Mouse (Mus musculus) erythroblast, adult 5-6 weeks (primary cell): Measurements from ENCODE around the gene Car3. TPM values are rescaled to one million over a fixed set of nuclear protein-coding genes. Genes with fewer than 3 reads are reported as not detected.

Experiments used
- ATAC-seq: replicated peaks from 2 replicates; pipeline ENCODE4 v1.8.0; 2016; ENCODE audit warnings: moderate number of reproducible peaks, mild to moderate bottlenecking, moderate TSS enrichment, inconsistent platforms; ENCODE audit not compliant: poor library complexity, low FRiP score, severe bottlenecking
- total RNA-seq, 2 experiments: library from RNA; stranded (forward) in 1 of 2; stranded (reverse) in 1 of 2; fragments of 150-400 nt in 1 of 2; fragments of 200-764, 138-1000 nt in 1 of 2; gene quantifications; 2 replicates each; pipeline versions ENCODE4 v1.2.3 to v1.2.4; 2015 to 2017; ENCODE audit warnings: low replicate concordance in 2 of 2

Gene Car3
- total RNA-seq, 2 experiments from 2014 or later, result 0.38 to 0.85 TPM

DNA sequence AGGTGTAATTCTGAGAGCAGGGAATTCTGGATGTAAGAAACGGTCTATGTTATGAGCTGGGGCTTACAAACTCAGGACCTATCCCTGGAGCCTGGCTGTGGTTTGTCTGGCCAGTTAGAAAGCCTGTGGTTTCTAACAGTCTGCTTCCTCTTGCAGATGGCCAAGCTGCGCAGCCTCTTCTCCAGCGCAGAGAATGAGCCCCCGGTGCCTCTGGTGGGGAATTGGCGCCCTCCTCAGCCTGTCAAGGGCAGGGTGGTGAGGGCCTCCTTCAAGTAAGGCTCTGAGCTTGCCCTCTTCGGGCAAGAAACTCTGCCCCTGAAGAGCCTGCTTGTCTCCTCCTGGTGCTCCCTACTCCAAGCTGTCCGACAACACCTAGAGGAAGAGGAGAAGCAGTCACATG lies 8.1 kb downstream of the Car3 start:
- ATAC-seq, result no peak

DNA sequence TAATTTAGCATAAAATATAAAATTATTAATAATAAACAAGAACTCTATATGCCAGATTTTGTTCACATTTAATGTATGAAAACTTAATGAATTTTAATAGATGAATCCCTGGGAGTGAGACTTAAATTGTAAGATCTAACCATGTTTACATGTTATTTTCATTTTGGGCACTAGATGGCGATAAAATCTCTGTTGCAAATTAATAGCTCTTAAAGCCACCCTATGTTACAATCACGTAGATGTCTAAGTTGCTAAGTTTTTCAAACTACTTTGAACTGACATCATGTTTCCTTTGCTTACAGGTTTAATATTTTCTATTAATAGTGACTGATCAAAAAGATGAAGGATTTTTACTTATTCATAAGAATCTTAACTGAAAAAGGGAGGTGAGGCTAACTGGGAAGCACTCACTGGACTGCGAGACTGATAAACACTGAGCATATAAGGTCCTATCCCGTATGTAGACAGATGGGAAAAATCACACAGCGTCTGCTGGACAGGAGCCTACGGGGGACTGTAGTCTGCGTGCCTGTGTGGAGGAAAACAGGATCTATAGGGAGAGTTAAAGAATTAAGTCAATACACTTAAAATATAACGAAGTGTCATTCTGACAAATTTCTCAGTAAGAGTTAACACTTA lies 11.2 kb downstream of the Car3 start:
- 0 out of 2 replicates have a peak, but pooled peaks have one; percentile 12 for ATAC-seq

DNA sequence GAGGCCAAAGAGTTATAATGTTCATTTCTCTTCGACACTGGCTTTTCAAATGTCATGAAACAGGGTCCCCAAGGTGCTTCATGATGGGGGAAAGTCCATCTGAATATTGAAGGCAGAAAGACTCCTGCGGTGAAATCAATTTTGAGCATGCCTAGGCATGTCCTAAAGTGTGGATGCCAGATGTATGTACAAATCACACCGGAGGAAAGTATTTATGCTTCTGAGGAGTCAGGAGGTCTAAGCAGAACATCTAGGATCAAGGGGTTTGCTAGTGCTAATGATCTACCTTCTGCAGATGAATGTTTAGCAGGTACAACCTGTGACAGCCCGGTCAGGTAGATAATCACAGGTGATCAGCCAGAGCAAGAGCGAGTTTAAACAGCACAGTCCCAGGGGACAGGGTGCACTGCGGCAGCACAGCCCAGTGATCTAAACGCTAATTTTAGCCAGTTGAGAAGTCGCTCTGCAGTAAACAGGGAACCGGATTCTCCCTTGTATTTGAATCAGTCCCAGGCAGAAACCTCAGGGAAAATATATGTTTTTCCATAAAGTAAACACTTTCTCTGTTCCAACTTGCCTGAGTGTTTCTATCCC lies 13.1 kb downstream of the Car3 start:
- ATAC-seq, result no peak

DNA sequence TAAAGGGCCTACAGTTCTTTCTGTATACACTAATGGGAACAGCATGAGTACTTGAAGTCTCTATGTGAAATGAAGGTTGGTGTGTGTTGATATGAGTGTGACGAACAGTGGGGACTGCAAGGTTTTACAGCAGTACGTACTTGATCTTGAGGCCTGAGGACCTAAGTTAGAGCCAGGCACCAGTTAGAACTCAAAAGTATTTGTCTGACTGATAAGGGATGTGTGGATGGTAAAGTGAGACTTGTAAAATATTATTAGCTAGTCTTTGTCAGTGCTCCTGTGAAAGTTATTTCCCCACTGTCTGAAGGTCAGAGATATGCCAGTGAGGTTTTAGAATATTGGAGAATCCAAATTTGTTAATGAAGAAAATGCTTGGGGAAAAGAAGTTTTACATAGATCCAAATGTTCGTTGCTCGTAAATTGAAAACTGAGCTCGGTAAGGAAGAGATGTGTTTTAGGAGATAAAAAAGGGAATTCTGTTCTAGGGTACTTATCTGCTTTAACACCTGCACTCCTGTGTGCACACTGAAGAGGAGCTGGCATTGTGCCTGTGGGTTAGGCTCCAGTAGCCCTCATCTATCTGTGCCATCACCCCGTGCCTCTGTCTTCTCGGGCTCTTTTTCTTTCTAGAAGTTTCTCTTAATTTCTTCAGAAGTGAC lies 14.1 kb downstream of the Car3 start:
- peak; percentile 66 for ATAC-seq

DNA sequence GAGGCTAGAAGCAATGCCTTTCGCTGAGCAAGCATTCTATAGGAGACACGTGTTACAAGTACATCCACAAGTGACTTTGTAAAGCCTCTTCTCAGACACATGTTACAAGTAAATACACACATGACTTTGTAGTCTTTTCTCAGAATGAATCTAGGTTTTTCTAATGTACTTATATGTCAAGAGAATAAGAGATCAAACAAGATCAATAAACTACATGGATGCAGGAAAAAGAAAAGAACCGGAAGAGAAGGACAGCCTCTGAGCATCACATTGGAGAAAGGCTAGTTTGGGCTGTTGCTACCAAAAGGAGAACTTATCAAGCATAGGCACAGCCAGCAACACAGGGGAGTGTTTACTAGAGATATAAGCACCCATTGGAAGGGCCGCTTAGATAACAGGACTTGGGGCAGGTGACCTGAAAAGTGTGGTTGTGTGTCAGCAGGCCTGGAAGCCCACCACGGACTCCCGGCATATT lies 15.5 kb downstream of the Car3 start:
- ATAC-seq, result peak; percentile 75

DNA sequence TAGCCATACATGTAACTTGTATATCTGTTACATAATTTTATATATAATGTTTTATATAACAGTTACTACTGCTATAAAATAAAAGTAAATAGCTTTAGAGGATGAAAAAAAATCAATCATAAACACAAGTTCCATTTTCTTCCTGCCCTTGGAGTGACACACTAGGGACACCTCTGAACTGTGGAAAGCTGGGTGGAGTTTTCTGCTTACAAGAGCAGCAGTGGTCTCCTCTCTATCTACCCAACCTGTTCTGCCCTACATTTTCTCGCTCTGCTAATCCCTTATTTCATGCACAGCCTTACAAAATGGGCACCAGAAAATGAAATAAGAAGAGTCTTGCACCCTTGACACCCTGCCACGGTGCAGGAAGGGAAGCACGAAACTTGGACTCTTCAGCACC lies 16.0 kb downstream of the Car3 start:
- 0 out of 2 replicates have a peak, but pooled peaks have one; percentile 16 for ATAC-seq

DNA sequence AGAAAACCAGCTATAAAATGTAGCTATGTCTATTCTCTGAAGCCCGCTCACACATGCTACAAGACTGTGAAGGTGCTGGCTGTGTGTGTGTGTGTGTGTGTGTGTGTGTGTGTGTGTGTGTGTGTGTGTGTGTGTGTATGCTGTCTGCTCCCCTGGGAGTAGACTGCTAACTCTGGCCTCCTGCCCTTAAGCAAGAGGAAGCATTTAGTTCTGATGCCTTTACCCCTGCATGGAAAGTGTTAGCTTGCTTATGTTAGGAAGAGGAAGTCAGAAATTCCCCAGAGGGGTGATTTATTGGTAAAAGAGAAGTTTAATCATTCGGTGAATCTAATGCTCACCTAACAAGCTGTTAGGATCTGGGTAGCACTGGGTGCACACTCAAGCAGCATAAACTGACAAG lies 17.0 kb downstream of the Car3 start:
- ATAC-seq, result no peak

DNA sequence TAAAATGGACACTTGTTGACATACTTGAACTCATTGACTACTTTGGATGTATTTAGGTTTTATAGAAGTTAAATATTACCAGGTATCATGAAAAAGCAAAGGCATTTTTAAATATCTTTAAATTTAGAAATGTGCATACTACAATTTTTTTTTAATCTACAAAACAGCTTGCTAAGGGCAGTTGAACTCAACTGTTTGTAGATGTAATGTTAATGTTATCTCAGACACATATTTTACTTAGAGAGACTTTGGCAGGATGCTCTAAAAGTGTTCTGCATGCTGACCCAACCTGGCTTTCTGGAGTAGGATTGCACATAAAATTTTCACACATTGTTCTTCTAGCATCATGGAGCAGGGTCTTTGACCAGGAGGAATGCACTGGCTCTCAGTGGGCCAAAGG lies 18.7 kb downstream of the Car3 start:
- ATAC-seq, result no peak

DNA sequence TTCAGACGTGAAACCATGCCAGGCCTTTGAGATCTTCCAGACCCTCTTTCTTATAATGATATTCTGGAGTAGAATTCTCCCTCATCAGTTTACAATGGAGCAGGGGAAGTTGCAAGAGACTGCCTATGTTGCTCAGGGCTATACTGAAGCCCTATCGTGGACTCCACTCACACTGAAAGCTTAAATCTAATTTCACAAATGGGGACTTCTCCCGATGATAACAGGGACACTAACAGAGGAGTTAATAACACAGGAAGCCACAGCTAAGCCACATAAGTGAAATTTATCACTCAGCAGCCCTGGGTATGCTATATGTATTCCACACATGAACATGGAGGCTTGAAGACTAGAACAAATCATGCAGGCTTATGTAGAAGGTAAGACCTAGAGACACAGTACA lies 19.4 kb downstream of the Car3 start:
- ATAC-seq, result no peak

DNA sequence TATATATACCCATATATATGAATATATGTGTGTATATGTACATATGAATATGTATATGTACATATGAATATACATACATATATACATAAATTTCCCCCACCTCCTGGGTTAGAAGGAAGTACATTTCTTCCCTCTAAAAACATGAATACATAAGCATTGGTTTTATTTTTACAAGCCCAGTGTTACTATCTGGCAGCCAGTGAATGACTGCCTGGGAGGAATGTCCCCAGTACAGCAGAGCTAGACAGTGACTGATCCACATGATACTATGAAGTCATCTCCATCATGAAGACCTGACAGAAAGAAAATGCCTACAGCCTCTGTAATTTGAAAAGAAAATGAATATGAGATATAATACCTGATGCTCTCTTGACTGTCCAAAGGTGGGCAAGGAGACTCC lies 21.5 kb downstream of the Car3 start:
- no peak for ATAC-seq

DNA sequence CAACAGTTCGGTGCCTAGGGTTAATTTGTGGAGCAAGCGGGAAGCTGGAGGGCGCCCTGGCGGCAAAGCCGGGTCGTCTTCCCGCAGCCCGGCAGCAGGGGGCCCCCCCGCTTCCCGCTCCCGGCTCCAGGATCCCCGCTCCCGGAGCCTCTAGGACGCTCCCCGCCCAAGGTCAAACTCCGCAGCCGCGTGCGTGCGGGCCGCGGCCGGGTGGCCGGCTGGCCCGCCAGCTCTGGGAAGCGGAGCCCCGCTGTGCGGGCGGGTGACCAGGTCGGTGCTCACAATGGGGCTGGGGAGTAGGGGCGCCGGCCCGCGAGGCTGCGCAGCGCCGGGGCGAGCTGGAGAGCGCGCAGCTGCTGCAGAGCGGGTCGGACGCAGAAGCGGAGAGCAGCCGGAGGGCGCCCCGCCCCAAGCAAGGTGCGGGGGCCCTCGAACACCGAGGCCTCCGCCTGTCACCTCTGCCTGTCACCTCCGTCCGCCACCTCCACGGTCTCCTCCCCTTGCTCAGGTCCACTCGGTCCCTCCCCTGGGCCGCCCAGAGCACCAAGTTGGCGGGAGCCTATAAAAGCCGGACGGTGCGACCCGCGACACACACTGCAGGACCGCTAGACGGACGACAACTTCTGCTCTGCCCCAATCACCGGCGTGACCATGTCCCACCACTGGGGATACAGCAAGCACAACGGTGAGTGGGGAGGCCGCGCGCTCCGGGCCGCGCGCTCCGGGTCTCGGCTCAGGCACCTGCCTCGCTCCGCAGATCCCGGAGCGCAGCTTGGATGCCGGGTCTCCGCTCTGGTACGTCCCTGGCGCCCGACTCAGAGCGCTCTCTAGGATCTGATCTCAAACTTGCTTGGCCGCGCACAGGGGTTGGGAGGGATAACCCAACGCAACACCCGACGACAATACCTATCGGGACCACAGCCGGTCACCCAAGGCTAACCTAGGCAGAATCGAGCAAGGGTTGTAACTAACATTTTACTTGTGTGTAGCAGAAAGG lies 23.1 kb downstream of the Car3 start, which contains the start of gene Car2:
Car2 (plus strand) TSS at position 172 of the 997 bp plus-strand sequence.
- peak; percentile 73 for ATAC-seq

DNA sequence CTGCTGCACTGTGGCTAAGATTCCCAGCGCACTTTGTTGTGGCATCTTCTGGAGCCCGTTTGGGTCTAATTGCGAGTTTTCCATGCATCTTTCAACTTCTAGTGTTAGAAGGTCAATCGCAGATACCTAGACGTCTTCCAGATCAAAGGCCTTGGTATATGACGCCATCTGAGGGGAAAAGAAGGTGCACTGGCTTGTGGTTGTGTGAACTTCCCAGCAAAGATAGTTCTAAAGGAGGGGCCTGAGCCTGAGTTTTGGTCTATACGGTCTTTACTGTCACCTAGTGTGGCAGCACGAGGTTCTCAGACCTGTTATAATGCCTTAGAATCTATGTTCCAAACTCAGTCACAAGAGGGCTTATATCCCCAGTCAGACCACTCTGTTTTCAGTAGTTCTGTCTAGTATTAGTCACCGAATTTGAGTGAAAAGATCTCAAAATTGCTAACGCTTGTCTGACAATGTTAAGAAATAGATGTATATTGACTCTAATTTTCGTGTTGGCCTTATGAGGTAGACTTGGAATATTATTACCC lies 23.9 kb downstream of the Car3 start:
- peak; percentile 28 for ATAC-seq

DNA sequence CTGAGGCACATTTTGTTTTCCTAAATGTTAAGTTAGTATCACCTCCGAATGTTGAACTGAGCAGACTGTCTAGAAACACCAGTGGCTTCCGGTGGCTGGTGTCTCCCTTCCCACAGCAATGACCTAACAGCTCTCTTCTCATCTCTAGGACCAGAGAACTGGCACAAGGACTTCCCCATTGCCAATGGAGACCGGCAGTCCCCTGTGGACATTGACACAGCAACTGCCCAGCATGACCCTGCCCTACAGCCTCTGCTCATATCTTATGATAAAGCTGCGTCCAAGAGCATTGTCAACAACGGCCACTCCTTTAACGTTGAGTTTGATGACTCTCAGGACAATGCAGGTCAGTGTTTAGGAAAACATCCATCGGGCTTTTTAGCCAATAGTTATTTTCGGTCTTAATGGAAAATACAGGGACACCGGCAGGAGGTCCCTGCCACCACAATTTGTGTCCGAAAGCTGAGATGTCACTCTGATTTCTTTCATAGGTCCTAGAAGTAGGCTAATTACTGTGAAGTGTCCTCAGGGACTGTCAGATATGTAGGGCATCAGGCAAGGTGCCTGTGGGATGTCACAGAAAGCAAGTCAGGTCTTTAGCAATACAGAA lies 24.5 kb downstream of the Car3 start:
- ATAC-seq, result peak; percentile 32

DNA sequence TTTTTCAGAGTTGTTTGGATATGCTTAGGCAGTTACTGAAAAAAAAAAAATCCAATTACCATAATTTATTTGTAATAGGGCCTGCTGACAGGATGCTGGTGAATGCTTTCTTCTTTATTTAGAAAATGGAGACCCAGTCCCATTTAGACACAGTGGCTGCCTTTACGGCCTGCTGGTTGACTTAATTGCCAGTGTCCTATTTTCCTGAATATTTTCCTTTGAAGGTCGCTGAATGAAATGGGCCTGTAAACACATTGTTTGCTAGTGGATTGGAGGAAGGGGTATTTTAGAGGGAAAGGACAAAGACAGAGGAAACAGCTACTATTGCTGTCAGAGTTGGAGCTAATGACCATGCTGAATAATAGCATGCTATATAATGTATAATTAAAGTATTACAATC lies 25.2 kb downstream of the Car3 start:
- no peak for ATAC-seq

DNA sequence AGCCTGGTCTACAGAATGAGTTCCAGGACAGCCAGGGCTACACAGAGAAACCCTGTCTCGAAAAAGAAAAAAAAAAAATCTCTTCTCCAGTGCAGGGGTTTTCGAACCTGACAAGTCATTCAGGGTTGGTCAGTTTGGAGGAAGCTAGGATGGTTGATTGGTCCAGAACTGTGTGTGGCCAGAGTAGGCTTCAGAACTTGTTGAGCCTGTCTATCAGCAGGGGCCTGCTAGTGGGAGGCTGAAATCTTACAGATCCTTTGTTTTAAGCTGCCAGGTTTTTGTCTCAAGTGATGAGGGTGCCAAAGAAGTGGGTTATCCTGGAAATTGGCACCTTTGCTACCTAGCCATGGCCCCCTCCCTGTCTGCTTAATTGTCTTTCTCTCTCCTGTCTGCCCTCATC lies 25.8 kb downstream of the Car3 start:
- ATAC-seq, result peak; percentile 48

DNA sequence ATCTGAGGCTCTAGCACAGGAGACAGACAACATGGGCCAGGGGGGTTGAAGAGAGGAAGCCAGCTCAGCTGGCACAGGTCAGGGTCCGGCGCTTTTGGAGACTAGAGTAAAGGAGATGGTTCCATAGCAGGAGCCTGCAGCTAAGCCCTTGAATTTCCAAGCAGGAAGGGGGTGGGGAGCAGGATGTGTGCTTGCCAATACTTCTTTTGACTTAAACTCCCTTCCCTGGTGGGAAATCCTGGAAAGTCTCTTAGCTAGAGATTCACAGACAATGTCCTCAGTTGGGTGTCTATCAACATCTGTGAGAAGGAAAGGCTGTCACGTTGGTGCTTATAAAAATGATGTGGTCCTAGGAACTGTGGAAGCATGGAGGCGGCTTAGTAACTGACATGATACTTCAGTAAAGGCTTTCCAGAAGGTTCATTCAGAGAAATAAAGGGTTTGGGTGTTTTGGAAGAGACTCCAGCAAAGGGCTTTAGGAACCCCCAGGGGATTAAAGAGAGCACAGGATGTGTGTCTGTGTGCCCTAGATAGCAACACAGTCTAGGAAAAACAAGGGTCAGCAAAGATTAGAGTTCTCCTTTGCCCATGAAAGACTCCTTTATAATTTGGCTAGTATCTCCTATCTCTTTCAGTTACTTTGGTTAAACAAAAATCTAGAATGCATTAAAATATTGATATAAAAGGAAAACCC lies 26.6 kb downstream of the Car3 start:
- 0 out of 2 replicates have a peak, but pooled peaks have one; percentile 6 for ATAC-seq

DNA sequence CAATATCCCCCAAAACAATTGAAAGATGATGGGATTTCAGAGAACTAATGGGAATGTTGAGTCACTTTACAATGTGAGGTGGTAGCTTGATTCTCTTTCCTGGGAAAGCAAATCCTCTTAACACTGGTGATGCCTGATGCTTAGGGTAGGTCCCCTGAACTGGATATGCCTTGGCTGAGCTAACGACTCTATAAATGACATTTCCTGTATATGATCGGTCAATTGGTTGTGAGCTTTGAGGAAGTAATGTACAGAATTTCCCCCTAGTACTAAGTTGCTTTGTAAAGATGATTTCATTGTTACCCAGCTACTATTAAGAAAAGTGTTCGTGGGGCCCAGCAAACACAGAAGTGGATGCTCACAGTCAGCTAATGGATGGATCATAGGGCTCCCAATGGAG lies 29.7 kb downstream of the Car3 start:
- ATAC-seq, result no peak

DNA sequence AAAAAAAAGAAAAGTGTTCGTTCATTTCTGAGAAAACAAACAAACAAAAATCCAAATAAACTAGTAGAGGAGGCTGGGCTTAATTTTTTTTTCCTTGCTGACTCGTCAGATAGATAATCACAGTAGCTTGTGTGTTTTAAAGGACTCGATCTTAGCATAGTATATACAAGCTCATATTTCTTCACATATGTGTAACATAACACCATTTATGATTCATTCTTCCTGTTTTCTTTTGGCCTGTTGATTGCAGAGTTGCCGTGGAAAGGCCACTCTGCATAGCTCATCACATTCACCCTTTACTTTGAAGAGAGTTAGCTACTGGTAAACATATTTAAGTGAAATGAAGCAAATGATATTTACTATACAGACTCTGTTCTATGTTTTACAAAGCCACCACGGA lies 30.4 kb downstream of the Car3 start:
- no peak for ATAC-seq

DNA sequence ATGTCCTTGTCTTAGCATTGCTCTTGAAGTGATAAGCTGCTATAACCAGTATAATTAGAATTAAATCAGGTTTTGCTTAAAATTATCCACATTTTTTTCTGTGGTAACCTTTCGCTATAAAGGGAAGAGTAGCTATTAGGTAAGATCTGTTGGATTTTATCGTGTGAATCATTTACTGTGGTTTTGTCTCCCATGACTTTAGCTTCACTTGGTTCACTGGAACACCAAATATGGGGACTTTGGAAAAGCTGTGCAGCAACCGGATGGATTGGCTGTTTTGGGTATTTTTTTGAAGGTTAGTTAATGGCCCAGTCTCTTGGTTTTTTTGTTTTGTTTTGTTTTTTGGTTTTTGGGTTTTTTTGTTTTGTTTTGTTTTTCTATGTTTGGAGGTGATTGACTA lies 32.0 kb downstream of the Car3 start:
- ATAC-seq, result no peak
